Mouse (Mus musculus): ENCODE measurements around the gene Zfp282.

Gene Zfp282

DNA sequence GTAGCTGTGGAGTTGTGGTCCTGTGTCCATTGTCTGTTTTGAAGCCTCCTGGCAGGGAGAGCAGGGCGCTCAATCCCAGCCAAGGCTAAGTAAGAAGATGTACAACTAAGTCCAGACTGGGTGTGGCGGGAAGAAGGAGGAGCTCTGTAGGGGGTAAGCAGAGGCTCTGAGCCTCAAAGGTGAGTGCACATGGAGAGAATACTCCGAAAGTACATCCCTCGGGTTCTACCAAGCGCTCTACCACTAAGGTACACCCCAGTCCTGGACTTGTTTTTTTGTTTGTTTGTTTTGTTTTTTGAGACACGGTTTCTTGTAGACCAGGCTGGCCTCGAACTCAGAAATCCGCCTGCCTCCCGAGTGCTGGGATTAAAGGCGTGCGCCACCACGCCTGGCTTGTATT is 65.5 kb downstream of the Zfp282 start:
- Histone ChIP-seq H3K9me3 (ENCODE audit: low read length) (peaks cover 17% of the 10 kb centered on the region), H3K27me3 (ENCODE audit: insufficient read depth, low read length) (peaks cover 42% of the 10 kb centered on the region), H3K36me3 (ENCODE audit: insufficient read depth, low read length) (no peaks in the 10 kb centered on the region), H3K4me3 (replicated peaks; ENCODE audit: low read length) (peak overlapping the region; percentile 78), H3K4me1 (replicated peaks; ENCODE audit: low read depth, low read length) (peaks cover 11% of the 10 kb centered on the region)
- TF ChIP-seq CTCF (conservative IDR thresholded peaks at IDR 0.05; ENCODE audit: low read length) (no peak), POU5F1 (IDR thresholded peaks at IDR 0.05; ENCODE audit: borderline replicate concordance, low read length) (no peak), NANOG (IDR thresholded peaks at IDR 0.05; ENCODE audit: borderline replicate concordance, low read length) (no peak)

- Histone ChIP-seq H3K4me1 (replicated peaks; ENCODE audit: low read depth, low read length) (peaks cover 11% of the 10 kb centered on the region), H3K9me3 (ENCODE audit: low read length) (peaks cover 17% of the 10 kb centered on the region), H3K36me3 (ENCODE audit: insufficient read depth, low read length) (no peaks in the 10 kb centered on the region), H3K4me3 (replicated peaks; ENCODE audit: low read length) (peak overlapping the region; percentile 78), H3K27me3 (ENCODE audit: insufficient read depth, low read length) (peaks cover 42% of the 10 kb centered on the region)
- TF ChIP-seq POU5F1 (IDR thresholded peaks at IDR 0.05; ENCODE audit: borderline replicate concordance, low read length), result no peak
- TF ChIP-seq NANOG (IDR thresholded peaks at IDR 0.05; ENCODE audit: borderline replicate concordance, low read length), result no peak
- no peak for TF ChIP-seq CTCF (conservative IDR thresholded peaks at IDR 0.05; ENCODE audit: low read length)
These were observed 66.2 kb downstream of the Zfp282 start for GRCm38 (mm10) chr6:47943021-47943691.

DNA sequence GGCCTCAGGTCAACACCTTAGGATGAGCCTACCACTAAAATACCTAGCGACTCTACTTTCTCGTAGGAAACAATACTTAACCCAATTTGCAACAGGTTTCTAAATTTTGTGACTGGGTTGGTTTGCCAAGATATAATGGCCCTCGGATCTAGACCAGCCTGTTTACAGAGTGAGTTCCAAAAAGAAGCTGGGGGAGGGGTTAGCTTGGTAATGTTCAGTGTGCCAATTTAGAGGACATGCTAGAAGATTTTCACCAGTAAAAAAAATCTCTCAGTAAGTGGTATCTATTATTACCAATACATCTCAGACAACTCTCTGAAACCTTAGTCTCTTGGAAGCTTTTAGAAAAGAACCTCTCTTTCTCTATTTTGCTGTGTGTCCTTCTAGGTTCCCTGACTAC is 66.7 kb downstream of the Zfp282 start:
- no peak for TF ChIP-seq NANOG (IDR thresholded peaks at IDR 0.05; ENCODE audit: borderline replicate concordance, low read length)
- no peak for TF ChIP-seq POU5F1 (IDR thresholded peaks at IDR 0.05; ENCODE audit: borderline replicate concordance, low read length)
- no peak for TF ChIP-seq CTCF (conservative IDR thresholded peaks at IDR 0.05; ENCODE audit: low read length)
- H3K36me3 ChIP-seq (ENCODE audit: insufficient read depth, low read length), result no peaks in the 10 kb centered on the region

DNA sequence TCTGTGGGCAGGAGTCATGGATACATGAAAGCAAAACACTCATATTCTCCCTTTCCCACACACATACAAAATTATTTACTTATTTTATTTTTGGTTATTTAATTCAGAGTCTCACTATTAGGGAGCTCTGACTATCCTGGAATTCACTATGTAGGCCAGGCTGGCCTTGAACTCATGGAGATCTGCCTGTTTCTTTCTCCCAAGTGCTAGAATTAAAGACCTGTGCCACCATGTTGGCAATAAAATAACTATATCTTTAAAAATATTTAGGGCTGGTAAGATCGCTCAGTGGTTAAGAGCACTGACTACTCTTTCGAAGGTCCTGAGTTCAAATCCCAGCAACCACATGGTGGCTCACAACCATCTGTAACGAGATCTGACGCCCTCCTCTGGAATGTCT is 70.4 kb downstream of the Zfp282 start:
- H3K9me3 ChIP-seq (ENCODE audit: low read length), result peaks cover 17% of the 10 kb centered on the region
- peaks cover 60% of the 10 kb centered on the region for H3K27me3 ChIP-seq (ENCODE audit: insufficient read depth, low read length)
- H3K4me1 ChIP-seq (replicated peaks; ENCODE audit: low read depth, low read length), result peaks cover 13% of the 10 kb centered on the region
- no peak overlapping the region for H3K4me3 ChIP-seq (replicated peaks; ENCODE audit: low read length)
- H3K36me3 ChIP-seq (ENCODE audit: insufficient read depth, low read length), result no peaks in the 10 kb centered on the region
- no peak for TF ChIP-seq NANOG (IDR thresholded peaks at IDR 0.05; ENCODE audit: borderline replicate concordance, low read length)
- no peak for TF ChIP-seq CTCF (conservative IDR thresholded peaks at IDR 0.05; ENCODE audit: low read length)
- no peak for TF ChIP-seq POU5F1 (IDR thresholded peaks at IDR 0.05; ENCODE audit: borderline replicate concordance, low read length)

More for the DNA sequence above, 66.7 kb downstream of the Zfp282 start:
- peaks cover 17% of the 10 kb centered on the region for H3K9me3 ChIP-seq (ENCODE audit: low read length)
- peak overlapping the region; percentile 78 for H3K4me3 ChIP-seq (replicated peaks; ENCODE audit: low read length)
- H3K4me1 ChIP-seq (replicated peaks; ENCODE audit: low read depth, low read length), result peaks cover 11% of the 10 kb centered on the region
- peaks cover 42% of the 10 kb centered on the region for H3K27me3 ChIP-seq (ENCODE audit: insufficient read depth, low read length)

- H3K9me3 ChIP-seq (ENCODE audit: low read length), result no peaks in the 10 kb centered on the region
- H3K27me3 ChIP-seq (ENCODE audit: insufficient read depth, low read length), result peaks cover 49% of the 10 kb centered on the region
- peaks cover 13% of the 10 kb centered on the region for H3K36me3 ChIP-seq (ENCODE audit: insufficient read depth, low read length)
- H3K4me3 ChIP-seq (replicated peaks; ENCODE audit: low read length), result peak within 1 kb of the TSS; percentile 81
- peaks cover 18% of the 10 kb centered on the region for H3K4me1 ChIP-seq (replicated peaks; ENCODE audit: low read depth, low read length)
- TF ChIP-seq NANOG (IDR thresholded peaks at IDR 0.05; ENCODE audit: borderline replicate concordance, low read length) (no peak), CTCF (conservative IDR thresholded peaks at IDR 0.05; ENCODE audit: low read length) (no peak), POU5F1 (IDR thresholded peaks at IDR 0.05; ENCODE audit: borderline replicate concordance, low read length) (no peak)
These were observed 76.3 kb downstream of the Zfp282 start, which contains the start of gene Zfp956 for GRCm38 (mm10) chr6:47953191-47953726. TSS of gene Zfp956 (plus strand) at chr6:47953390.

GRCm38 (mm10) chr6:47954425-47954824 is 77.4 kb downstream of the Zfp282 start:
- Histone ChIP-seq H3K4me1 (replicated peaks; ENCODE audit: low read depth, low read length) (peaks cover 13% of the 10 kb centered on the region), H3K27me3 (ENCODE audit: insufficient read depth, low read length) (peaks cover 48% of the 10 kb centered on the region), H3K36me3 (ENCODE audit: insufficient read depth, low read length) (peaks cover 15% of the 10 kb centered on the region), H3K4me3 (replicated peaks; ENCODE audit: low read length) (no peak overlapping the region), H3K9me3 (ENCODE audit: low read length) (no peaks in the 10 kb centered on the region)
- TF ChIP-seq CTCF (conservative IDR thresholded peaks at IDR 0.05; ENCODE audit: low read length) (no peak), NANOG (IDR thresholded peaks at IDR 0.05; ENCODE audit: borderline replicate concordance, low read length) (no peak), POU5F1 (IDR thresholded peaks at IDR 0.05; ENCODE audit: borderline replicate concordance, low read length) (no peak)

GRCm38 (mm10) chr6:47957816-47958215 is 80.8 kb downstream of the Zfp282 start:
- peaks cover 22% of the 10 kb centered on the region for H3K27me3 ChIP-seq (ENCODE audit: insufficient read depth, low read length)
- H3K4me1 ChIP-seq (replicated peaks; ENCODE audit: low read depth, low read length), result peaks cover 11% of the 10 kb centered on the region
- H3K9me3 ChIP-seq (ENCODE audit: low read length), result no peaks in the 10 kb centered on the region
- TF ChIP-seq NANOG (IDR thresholded peaks at IDR 0.05; ENCODE audit: borderline replicate concordance, low read length), result no peak
- TF ChIP-seq CTCF (conservative IDR thresholded peaks at IDR 0.05; ENCODE audit: low read length), result no peak
- no peak for TF ChIP-seq POU5F1 (IDR thresholded peaks at IDR 0.05; ENCODE audit: borderline replicate concordance, low read length)
- no peak overlapping the region for H3K4me3 ChIP-seq (replicated peaks; ENCODE audit: low read length)
- H3K36me3 ChIP-seq (ENCODE audit: insufficient read depth, low read length), result peaks cover 31% of the 10 kb centered on the region

All from E14TG2a.4 (cell line).